Mouse (Mus musculus): Measurements from ENCODE around the gene Sox12.
"Not testable (repeated sequence)": the region's sequence is repeated elsewhere in the genome, so short reads cannot be mapped to it uniquely, and the experiment has no call there.

The Sox12 gene

GRCm38 (mm10) chr2:152397680-152398435, at the start of gene Sox12:
Gene Sox12, minus strand, starts transcription at chr2:152398063.
- peak; percentile 81 to 85 for DNase-seq

DNA sequence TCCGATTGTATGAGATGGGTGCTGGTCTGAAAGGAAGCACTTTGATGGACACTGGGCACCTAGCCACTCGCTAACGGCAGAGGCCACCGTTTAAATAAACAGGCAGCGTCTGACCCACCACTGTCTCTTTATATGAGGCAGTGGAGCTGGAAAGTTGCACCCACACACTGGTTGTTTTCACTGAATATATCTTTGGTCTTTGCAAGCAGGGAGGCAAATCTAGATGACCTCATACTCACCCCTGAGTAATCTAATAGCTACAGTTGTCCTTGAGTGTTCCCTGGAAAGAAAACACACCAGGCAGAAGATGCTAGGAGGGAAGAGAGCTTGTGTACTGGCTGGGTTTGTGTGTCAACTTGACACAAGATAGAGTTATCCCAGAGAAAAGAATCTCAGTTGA, 49.6 kb upstream of the Sox12 start:
- DNase-seq = no peak

DNA sequence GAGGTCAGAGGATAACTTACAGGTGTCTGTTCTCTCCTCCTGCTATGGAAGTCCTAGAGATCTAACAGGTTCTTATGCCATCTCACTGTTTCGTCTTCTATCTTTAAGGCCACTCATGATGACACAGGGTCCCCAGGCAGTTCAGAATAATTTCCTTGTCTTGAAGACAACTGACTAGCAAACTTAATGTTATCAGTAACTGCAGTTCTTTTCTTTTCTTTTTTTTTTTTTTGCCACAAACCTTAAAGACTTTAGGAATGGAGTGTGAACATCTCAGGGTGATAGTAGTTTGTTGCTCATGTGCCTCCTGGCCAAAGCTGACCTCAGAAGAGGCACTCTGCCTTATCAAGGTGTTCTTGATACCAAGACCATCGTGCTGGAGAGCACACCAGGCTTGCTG, 48.8 kb upstream of the Sox12 start:
- DNase-seq = no peak

GRCm38 (mm10) chr2:152443281-152443680, 45.4 kb upstream of the Sox12 start:
- no peak for DNase-seq

DNA sequence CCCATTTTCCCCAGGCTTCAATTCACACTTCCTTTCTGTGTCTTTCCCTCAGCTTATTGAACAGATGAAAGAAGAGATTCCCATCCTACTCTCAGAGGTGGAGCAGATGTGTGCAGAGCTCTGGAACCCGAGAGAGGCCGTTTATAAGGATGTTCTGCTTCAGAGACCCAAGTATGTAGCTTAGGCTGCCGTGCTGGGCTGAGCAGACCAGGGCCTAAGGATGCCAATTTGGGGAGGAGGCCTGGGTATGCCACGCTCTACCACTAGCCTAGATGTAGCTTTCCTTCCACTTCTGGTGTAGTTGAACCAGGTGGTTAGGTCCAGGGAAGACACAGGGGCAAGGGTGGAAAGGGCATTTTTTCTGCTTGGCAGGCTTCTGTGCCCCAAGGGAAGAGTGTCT, 44.5 kb upstream of the Sox12 start:
- DNase-seq = no peak

DNA sequence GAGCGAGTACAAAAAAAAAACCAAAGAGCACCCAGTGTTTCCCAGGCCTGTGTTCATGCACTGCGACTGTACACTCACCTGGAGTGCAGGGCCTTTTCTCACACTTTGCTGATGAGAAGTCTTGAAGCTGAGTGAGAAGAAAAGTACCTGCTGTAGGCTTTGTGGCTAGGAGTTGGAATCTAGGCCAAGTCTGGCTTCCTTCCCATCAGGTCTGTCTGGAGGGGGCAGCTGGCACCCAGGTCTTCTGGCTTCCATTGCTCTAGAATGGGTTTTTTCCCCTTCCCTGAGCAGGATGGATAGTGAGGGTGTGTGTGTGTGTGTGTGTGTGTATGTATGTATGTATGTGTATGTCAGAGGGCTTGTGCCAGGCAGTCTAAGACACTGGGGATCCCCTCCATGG, 42.0 kb upstream of the Sox12 start:
- no peak for DNase-seq

DNA sequence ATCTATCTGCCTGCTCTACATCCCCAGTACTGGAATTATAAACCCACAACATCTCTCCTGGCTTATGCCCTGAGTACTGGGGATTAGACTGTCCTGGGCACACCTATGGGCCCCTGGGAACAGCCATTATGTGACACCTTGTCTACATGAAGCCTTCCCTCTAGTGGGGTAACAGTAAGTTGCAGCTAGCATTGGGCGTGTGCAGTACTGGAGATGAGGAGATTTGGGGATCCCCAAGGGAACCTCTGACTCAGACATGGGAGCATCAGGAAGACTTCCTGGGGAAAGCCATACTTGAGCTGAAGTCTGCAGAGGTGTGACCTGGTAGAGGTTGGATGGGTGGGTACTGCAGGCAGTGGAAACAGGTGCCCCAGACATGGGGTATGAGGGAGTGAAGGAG, 41.1 kb upstream of the Sox12 start:
- no peak for DNase-seq

DNA sequence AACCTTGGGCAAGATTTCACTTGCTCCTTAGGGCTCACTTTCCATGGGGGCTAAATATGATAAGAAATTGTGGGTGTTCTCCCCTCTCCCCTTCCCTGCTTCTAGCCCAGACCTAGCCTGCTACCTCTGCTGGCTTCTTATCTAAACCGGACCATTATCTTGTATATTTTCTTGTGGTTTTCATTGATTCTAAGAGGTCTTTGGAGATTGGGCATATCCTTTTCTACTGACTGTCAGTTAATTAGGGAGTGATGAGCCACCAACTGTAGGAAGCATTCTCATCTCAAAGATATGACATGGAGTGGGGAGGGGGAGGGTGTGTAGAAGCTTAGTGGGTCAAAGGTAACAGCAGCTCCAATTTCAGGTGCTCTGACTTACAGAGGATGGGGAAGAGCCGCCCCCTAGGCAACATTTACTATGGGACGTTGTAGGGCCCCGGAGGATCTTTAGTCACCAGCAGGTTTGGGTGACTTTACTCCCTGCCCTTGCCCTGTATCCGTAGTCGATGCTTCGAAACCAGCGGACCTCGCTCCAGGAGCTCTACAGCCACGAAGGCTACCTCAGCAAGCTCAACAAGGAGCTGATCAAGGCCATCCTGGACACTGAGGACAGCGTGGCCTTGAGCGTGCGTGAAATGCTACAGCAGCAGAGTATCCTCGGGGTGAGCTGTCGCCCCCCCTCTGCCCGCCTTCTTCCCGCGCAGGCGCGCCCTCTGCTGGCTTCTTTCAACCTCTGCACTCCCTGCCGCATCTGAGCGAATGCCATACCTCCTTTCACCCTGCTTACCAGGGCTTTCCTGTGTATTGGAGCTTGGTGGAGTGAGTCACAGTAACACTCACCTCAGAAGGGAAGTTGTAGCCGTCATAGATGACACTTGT, 39.4 kb upstream of the Sox12 start:
- peak; percentile 37 to 43 for DNase-seq

- no peak for DNase-seq
These were observed 38.6 kb upstream of the Sox12 start for GRCm38 (mm10) chr2:152436405-152436901.

DNA sequence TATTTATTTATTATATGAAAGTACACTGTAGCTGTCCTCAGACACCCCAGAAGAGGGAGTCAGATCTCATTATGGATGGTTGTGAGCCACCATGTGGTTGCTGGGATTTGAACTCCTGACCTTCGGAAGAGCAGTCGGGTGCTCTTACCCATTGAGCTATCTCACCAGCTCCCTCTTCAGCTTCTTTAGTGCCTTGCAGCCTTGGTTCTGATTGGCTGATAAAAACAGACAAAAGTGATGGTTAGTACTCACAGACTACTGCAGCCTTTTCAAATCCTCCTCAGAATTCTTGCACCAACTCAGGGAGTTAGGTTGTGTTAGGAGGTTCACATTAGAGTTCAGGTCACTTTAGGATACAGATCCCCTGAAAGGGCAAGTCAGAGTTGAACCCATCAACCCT, 30.6 kb upstream of the Sox12 start:
- not testable (repeated sequence) for DNase-seq

- no peak for DNase-seq
These were observed 29.6 kb upstream of the Sox12 start for GRCm38 (mm10) chr2:152427493-152427892.

- DNase-seq = no peak
These were observed 17.9 kb upstream of the Sox12 start for GRCm38 (mm10) chr2:152415786-152416185.

DNA sequence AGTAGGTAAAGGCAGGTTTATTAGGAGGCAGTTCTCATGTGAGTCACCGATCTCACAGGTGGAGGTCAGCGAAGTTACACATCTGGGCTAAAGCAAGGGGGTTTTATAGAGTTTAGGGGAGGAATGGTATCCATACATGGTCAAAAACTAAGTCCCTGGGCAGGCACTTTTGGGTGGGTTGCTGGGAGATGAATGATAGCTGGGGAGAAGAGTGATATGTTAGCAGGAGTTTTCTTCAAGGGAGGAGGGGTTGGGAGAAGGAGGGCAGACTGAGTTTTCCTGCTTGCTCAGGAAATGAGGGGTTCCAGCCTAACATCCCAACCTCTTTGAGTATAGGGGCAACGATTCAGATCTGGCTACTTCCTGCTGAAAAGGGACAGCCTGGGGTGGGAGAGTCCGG, 17.4 kb upstream of the Sox12 start, which contains the start of gene 6820408C15Rik:
6820408C15Rik (plus strand) TSS at position 301 of the 400 bp plus-strand sequence.
- DNase-seq = no peak

- DNase-seq = peak; percentile 18 to 19
These were observed 16.8 kb upstream of the Sox12 start, which contains the start of gene Zcchc3 for GRCm38 (mm10) chr2:152414591-152415165. Gene Zcchc3, minus strand, starts transcription at chr2:152415027.

- no peak for DNase-seq
These were observed 16.1 kb upstream of the Sox12 start for GRCm38 (mm10) chr2:152413765-152414584.

DNA sequence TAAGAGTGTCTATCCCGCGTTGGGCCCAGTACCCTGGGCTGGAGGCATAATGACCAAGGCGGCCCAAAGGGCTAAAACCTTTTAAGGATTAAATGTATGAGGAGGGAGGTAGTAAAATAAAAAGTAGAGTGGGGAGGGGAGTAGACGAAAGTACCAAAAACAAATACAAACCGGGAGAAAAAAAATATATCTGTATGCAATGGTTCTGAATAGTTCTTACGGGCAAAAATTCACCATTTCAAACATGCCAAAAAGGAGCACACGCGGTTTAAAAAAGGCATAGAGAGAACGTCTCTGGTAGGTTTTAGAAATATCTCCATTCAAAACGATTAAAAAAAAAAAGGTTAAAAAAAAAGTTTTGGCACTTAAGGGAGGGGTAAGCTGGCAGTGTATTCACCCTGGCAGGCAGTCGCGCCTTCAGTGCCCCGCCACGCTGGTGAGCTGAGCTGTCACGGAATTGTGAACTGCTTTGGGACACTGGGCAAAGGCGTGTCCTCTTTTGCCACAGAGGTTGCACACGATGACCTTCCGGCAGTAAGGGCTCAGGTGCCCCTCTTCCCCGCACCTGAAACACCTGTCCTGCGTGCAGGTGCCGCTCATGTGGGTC, 15.4 kb upstream of the Sox12 start:
- no peak for DNase-seq

DNA sequence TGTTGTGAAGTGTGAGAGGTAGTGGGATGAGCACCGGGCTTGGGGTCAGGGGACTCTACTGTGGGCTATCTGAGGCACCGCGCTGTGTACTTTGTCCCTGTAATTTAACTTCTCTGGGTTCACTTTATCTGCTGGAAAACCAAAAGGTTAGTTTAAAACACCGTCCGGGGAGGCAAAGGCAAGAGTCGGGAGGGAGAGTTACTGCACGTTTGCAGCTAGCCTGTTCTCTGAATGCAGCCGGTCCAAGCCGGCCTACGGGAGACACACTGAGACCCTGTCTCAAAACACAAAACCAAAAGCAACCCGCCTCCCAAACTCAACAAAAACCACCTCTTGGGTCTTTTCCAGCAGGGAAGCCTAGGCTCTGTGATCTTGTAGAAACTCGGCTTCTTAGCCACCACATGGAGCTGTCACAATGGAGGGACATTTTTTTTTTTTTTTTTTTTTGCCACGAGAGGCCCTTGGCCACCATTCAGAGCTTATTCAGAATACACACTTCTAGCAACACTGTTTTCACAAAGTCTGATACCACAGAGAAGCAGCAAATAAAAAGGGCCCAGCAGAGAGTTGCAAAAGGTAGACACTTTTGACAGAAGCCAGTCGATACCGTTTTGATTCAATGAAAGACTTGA, 14.8 kb upstream of the Sox12 start:
- no peak for DNase-seq

DNA sequence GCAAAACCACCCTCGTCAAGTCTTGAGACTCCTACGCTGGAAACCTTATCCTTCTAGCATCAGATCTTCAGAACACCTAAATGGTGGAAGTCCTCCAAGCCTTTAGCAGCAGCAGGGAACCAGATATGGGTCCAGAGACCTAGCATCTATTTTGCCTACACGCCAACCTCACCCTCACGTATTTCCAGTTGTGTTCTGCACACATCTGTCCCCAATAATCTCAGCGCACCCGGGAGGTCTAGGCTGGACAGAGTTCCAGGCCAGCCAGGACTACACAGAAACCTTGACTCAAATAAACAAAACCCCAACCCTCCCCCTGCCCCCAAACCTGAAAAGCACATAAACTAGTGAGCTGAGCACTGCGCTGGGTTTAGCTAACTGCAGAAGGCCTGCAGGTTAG, 13.6 kb upstream of the Sox12 start:
- DNase-seq = no peak

DNA sequence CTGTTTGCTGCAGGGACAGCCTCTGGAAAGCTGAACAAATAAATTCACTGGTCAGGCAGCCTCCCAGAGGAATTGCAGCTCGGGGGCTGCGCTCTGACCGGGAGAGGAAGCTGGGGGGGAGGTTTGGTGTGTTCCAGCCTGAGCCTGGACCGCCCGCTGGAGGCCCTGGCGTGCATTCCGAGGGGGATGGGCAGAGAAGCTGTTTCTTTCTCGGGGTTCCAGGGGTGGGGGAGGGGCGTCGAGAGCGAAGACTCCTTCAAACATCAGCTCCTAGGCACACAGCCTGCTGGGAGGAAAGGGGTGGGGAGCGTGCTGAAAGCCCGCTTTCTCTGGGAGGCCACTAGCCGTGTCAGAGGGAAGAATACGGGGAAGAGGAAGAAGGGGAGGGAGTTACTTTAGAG, 13.1 kb upstream of the Sox12 start:
- DNase-seq = no peak

DNA sequence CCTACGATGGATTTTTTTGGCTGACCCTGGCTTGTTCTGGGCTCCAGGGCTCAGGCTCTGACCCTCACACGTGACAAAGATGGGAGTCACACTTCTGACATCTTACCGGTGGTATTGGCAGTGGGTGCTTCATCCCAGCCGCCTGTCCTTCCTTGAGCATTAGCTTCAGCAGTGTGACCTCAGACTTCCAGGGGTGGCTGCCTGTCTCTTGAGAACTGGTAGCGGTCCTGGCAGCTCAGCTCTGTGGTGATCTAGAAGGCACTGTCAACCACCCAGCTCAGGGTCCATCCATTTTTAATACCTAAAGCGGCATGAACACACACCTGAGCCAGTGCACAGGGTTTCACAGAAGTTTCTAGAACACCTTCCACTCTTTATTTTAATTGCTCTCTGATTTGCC, 11.9 kb upstream of the Sox12 start:
- no peak for DNase-seq

DNA sequence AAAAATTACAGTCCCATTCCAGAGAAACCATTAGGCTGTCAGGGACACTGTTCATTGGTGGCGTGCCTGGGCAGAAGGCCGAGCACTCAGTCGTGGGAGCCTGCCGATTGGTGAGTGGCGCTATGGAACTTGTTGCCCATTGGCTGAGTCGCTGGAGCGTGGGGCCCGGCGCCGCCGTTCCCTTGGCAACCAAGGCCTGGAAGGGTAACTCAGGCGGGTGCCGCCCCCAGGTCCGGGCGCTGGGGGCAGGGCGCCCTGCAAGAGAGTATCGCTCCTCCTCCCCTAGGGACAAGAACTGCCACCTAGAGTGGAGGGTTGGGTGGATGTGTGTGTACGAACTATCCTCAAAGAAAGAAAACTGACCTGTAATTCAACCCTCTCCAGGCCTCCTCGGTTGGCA, 8.3 kb upstream of the Sox12 start:
- DNase-seq = peak; percentile 80
